Mouse (Mus musculus) megakaryocyte, embryonic 14.5 days (primary cell): Measurements from ENCODE around the gene Srrm4.

ENCODE experiments used
- FLI1 ChIP-seq: IDR thresholded peaks from 2 replicates; pipeline ENCODE4 v1.6.1; 2012; ENCODE audit warnings: low read length, inconsistent platforms, mixed read lengths
- GATA1 ChIP-seq: IDR thresholded peaks from 3 replicates; pipeline ENCODE4 v1.6.1; 2012; ENCODE audit warnings: mixed read lengths, low read length, inconsistent platforms, borderline replicate concordance

DNA sequence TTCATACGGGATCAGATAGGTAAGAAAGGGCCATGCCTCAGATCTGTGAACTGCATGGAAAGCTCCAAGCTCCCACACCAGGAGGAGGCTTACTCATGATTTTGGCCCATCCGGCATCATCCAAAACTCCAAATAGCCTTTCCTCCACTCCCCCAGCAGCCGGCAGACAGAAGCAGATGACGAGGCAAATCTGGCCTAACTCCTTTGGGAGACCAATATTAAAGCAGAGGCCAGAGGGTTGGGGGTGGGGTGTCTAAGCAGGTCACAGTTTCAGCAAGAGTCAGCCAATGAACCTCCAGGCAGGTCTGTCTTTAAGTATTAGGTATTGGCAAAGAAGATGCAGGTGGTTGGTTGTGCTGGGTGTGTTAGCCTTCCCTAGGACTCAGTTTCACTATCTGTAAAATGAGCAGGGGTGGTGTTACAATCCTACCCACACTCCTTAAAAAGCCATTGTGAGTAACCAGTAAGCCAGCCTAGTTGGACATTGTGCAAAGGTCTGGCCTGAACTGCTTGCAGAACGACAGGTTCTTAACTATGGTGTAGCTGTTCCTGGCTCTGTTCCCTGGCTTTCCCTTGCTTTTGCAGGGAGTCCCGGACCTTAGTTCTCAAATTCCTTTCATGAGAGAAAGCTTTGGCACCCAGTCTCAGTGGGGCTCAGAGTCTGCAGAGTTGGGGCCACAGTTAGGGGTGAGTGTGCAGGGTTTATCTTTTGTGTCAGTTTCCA lies 172.1 kb downstream of the Srrm4 start:
- no peak for TF ChIP-seq GATA1
- TF ChIP-seq FLI1, result no peak
